Mouse (Mus musculus) frontal cortex, postnatal 14 days (tissue): ENCODE data around the gene Cnnm4.

Experiments used
- DNase-seq, 2 experiments: peaks; one replicate each; pipeline ENCODE4 v3.0.0; 2022; ENCODE audit warnings: low spot score in 2 of 2

Gene Cnnm4

GRCm38 (mm10) chr1:36471181-36472105 is at the start of gene Cnnm4:
TSS of gene Cnnm4 (plus strand) at chr1:36471620.
- DNase-seq = peak; percentile 72

- DNase-seq = no peak
Observed at GRCm38 (mm10) chr1:36429511-36429910, 41.9 kb upstream of the Cnnm4 start.

DNA sequence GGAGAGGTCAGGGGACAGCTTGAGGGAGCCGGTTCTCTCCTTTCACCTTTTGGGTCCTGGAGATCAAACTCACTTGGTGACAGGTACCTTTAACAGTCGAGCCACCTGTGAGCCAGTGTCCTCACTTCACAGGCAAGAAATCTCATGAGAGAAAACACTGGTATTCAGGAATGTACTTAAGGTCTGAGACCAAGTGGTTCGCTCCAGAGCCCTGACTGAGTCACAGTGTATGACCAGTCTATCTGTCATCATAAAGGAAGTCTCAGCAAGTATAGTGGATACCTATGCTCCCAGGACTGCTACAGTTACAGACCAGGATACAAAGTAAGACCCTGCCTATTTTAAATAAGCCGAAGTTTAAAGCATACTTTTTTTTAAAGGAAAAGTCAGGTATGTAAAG is 38.4 kb upstream of the Cnnm4 start:
- DNase-seq = no peak

- DNase-seq = no peak
Observed at GRCm38 (mm10) chr1:36433616-36434015, 37.8 kb upstream of the Cnnm4 start.

GRCm38 (mm10) chr1:36435071-36435470 is 36.3 kb upstream of the Cnnm4 start:
- no peak for DNase-seq

GRCm38 (mm10) chr1:36436515-36436914 is 34.9 kb upstream of the Cnnm4 start:
- DNase-seq = no peak

DNA sequence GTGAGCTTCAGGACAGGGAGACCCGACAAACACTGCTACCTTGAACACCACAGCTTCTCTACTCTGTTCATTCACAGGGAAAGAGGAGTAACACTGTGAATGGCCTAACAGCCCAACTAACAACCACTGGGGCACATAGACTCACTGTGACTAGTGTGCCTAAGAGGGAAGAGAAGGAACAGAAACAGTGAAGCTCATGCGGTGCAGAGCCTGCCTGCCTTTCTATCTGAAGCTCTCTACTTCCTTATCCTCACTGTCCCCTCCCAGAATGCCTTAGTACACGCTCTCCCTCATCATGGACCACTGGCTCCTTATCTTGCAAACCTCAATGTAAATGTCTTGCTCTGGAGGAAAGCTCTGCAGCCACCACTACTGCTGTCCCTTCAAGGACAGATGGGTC is 34.2 kb upstream of the Cnnm4 start:
- DNase-seq = no peak

DNA sequence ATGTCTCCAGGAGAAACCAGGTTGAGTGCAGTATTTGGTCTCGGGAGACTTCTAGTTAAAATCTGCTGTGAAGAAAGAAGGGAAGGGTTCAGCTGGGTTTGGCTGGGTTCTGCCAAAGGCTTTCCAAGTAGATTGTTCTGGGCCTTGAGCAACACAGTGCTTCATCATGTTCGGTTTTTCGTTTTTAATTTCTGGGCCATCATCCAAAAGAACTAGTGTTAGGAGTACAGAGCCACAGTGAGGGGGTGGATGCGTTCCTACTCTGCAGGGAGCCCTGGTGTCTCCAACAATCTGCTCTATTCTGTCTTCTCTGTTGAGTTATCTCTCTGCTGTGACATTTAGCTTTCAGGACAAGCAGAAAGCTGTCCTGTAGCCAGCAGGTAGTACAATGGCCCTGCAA is 30.3 kb upstream of the Cnnm4 start:
- DNase-seq = peak in 1 of 2 experiments; percentile 16

DNA sequence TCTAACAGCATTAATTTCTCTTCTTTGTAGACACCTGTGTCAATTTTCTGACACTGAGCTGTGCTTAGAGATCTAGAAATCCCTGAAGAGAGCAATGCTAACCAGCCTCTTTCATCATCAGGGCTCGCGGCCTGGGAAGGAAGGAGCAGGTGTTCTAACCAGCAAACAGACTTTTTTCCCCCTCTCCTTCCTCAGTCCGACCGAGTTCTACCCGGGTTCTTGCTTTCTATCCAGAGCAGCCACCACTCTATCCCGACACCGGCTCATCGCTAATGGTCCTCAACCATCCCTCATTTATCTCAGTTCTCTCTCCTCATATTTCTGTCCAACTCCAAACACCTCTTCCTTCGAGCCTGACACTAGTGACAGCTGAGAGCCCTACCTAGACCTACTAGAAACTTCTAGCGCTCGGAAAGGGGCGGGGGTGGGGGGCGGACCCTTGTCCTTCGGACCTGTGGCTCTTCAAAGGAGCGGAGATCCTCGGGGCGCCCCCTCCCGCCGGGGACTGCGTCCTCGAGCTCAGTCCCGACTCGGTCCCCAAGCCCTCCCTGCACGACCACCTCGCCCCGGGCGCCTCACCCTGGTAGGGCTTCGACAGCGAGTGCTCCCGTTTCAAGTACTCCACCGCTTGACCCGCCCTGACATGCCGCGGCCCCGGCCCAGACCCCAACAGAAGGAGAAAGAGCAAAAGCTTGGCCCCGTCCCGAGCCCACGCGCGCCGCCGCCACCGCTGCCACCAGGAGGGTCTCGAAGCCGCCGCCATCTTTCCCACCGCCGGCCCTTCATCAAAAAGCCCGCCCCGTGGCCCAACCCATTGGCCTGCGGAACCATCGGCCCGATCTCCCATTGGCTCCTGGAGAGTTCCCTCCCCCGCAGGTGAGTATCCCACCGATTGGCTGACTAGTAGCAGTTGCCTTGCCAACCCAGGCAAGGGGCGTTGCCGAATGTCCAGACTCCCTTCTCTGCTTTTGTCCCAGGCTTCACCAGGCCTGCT is 26.7 kb upstream of the Cnnm4 start, which contains the start of gene Lman2l:
Gene Lman2l (minus strand): TSS at position 801 of the 994 bp plus-strand sequence.
- DNase-seq = peak; percentile 95 to 98

- DNase-seq = no peak
Observed at GRCm38 (mm10) chr1:36445508-36445907, 25.9 kb upstream of the Cnnm4 start.

GRCm38 (mm10) chr1:36446106-36446824 is 25.2 kb upstream of the Cnnm4 start:
- DNase-seq = no peak

DNA sequence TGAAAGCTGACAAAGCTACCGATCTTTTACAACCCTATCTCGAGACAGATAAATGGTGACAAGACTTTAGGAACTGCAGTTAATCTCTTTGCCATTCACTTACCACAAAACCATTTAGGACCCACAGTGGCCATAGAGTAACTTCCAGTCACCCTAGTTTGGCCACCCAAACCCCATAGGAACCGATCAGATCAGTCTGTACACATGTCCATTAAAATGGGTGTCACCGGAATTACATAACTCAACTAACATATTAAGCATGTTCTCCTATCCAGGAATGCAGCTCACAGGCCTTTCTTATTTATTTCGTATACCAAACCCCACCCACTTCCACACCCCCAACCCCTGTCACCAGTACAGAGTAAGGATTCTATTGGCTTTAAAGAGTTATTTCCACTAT is 24.6 kb upstream of the Cnnm4 start:
- no peak for DNase-seq

DNA sequence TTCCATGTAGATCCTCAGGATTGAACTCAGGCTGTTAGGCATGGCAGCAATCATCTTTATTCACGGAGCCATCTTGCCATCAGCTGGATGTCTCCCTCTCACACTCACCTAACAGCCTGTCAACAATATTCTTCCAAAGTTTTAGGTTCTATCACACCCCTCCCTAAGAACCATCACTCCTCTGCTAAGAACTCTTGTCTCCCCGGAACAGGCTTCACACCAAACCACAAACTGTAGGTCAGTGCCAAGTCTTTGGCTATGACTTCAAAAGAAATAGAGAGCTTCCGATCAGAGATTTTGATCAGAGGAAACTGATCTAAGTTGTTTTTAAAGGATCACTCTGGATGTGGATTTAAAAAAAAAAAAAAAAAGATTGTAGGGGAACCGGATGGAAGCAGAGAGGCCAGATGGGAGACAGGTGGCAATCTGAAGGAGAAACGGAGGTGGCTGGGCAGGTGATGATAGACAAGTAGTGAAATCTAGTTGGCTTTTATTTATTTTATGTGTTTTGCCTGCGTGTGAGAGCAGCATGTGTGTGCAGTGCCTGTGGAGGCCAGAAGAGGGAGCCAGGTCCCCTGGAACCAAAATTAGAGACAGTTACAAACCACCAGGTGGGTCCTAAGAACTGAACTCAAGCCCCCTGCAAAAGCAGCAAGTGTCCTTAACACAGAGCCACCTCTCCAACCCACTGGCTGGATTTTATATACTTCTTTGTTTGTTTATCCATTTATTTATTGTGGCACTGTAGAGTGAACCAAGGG is 17.2 kb upstream of the Cnnm4 start:
- no peak for DNase-seq

DNA sequence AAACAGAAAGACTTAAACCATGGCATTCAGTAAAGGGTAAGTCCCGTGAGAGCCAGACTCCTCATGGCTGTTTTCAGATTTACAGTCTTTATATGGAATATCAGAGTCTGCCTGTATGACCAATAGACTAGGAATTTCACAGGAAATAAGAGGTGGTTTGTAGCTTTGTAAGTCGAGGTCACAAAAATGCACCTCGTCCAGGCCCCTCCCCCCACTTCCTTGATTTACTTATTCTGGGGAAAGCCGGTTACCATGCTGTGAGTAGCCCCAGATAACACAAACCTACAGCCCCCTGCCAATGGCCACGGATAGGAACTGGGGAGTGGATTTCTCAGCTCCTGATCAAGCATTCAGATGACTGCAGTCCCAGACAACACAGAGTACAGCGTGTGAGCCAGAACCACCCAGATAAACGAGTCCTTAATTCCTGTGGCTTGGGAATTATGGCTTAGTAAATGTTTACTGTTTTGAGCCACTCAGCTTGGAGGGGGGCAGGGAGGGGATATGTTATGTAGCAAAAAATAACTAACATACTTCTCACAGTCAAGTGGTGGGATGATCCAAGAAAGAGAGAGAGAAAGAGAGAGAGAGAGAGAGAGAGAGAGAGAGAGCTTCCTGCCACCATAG is 13.9 kb upstream of the Cnnm4 start:
- DNase-seq = no peak

DNA sequence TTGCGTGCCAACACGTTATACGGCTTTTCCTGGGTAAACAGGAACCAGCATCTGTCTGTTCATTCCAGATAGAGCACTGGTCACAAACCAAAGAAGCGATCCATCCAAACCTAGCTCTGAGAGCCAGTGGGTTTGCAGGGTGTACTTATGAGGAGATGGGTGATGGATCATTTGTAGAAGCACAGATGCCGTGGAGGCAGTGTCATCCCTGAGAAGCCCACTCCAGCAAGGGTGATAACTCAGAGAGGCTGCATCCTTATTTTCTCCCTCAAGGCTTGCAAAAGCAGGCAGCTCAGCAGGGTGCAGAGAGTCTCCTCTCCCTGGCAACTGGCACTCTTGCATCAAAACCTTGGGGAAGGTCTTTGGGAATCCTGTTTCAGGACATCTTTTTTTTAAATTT is 13.3 kb upstream of the Cnnm4 start:
- no peak for DNase-seq

GRCm38 (mm10) chr1:36461829-36462228 is 9.6 kb upstream of the Cnnm4 start:
- no peak for DNase-seq

DNA sequence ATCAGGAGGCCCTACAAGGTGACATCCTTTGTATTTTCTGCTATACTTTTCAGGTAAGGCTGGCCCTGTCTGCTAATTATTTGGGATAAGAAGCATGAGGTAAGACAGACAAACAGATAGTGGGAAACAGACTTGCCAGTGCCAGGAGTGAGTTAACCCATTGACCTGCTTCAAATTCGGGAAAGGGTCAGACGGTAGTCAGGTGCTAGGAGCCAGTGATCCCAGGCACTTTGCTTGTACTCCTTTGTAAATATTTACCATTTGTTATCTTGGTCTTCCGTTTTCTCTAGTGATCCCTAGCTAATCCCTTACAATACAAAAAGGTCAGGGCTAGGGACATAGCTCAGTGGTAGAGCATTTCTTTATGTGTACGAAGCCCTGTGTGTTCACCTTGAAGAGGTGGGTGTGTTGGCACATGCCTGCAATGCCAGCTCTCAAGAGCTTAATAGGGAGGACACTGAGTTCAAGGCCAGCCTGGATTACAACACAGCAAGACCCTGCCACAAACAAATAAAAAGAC is 5.7 kb upstream of the Cnnm4 start:
- DNase-seq = no peak

DNA sequence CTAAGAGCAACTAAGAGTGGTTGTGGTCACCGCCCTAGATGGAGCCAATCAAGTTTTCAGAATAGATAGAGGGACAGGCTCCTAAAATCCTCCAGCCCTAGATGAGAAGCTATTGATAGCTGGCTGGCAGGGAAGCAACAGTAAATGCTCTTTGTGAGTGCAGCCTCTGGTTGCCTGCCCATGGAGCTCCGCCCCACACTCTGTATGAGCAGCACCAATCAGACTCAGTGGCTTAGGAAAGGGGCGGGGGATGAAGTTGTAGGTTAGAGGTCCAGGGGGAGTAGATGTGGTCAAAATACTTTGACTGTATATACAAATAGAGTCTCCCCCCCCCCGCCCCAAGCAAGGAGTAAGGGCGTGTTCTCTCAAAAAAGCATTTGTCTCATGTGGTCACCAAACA is 4.0 kb upstream of the Cnnm4 start:
- no peak for DNase-seq

- no peak for DNase-seq
Observed at GRCm38 (mm10) chr1:36469811-36470444, 1.5 kb upstream of the Cnnm4 start.

GRCm38 (mm10) chr1:36472106-36472440 is 653 bp downstream of the Cnnm4 start:
- no peak for DNase-seq
